Comparison of ENCODE assay signal across 21 mouse cellular contexts in genomic region chr11:108696563-108696962, GRCm38 (mm10).
"Had no signal": no experiment of that assay in that cellular context is flagged by ENCODE, and none has a peak within 500 bp of the region (broad histone marks: within the 10 kb centered on the region; RNA-seq: fewer than 3 reads in every experiment).

No protein-coding gene starts in this region.

- H3K4me3 ChIP-seq: intestine, embryonic 15.5 days; layer of hippocampus, adult 2 months; limb, embryonic 10.5 days; limb, embryonic 13.5 days; liver, embryonic 12.5 days; liver, embryonic 15.5 days had no signal

- DNase-seq: kidney, adult 11 months; kidney, adult 9 months; kidney, postnatal 25 days; layer of hippocampus, adult 9-11 months; lung, embryonic 14.5 days; midbrain, embryonic 14.5 days; right cerebral cortex, adult 18-20 months; right cerebral cortex, postnatal 14 days; right cerebral cortex, postnatal 4 days; thymus, adult 2 months; thymus, postnatal 36 days had no signal

- H3K9ac ChIP-seq: intestine, embryonic 15.5 days; limb, embryonic 13.5 days; liver, embryonic 12.5 days; liver, embryonic 15.5 days; lung, embryonic 14.5 days had no signal

- H3K36me3 ChIP-seq: intestine, embryonic 15.5 days; limb, embryonic 10.5 days; limb, embryonic 13.5 days; liver, embryonic 12.5 days; liver, embryonic 15.5 days had no signal

- H3K27ac ChIP-seq: intestine, embryonic 15.5 days; layer of hippocampus, adult 2 months; limb, embryonic 10.5 days; limb, embryonic 13.5 days; liver, embryonic 12.5 days; liver, embryonic 15.5 days; macrophage; stomach, postnatal 0 days had no signal

- H3K4me2 ChIP-seq: intestine, embryonic 15.5 days; limb, embryonic 13.5 days; liver, embryonic 12.5 days; liver, embryonic 15.5 days; lung, embryonic 14.5 days; midbrain, embryonic 11.5 days had no signal

- H3K27me3 ChIP-seq: intestine, embryonic 15.5 days; limb, embryonic 13.5 days; liver, embryonic 12.5 days; liver, embryonic 15.5 days had no signal

- H3K9me3 ChIP-seq: intestine, embryonic 15.5 days; limb, embryonic 10.5 days; limb, embryonic 13.5 days; liver, embryonic 12.5 days; liver, embryonic 15.5 days had no signal

- H3K4me1 ChIP-seq: intestine, embryonic 15.5 days; limb, embryonic 10.5 days; limb, embryonic 13.5 days; liver, embryonic 12.5 days; liver, embryonic 15.5 days had no signal

- ATAC-seq: intestine, embryonic 15.5 days; liver, embryonic 12.5 days; lung, postnatal 0 days had no signal
